Mouse (Mus musculus): ENCODE results near the gene Itprid2.

Gene Itprid2

DNA sequence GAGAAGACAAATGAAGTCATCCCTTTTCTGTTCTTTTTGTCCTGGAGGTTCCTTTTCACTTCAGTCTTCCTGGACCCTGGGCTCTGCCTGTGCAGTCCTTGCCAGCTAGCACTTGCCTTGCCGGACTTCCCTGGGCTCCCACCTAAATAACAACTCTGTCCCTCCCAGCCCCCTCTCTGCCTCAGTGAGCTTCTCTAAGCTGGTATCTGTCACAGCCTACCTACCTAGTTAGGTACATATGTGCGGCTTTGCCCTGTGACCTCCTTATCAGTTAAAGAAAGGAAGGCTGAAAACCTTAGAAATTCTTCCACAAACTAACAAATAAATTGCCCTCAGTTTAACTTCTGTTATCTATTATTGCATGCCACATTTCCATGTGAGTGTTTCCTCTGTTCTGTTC, 28.0 kb upstream of the Itprid2 start:
- no peaks in the 10 kb centered on the region for H3K4me1 ChIP-seq (replicated peaks; ENCODE audit: low read depth, low read length)
- no peaks in the 10 kb centered on the region for H3K9me3 ChIP-seq (ENCODE audit: low read length)
- no peak overlapping the region for H3K4me3 ChIP-seq (replicated peaks; ENCODE audit: low read length)
- TF ChIP-seq CTCF (conservative IDR thresholded peaks at IDR 0.05; ENCODE audit: low read length) = no peak
- no peak for TF ChIP-seq NANOG (IDR thresholded peaks at IDR 0.05; ENCODE audit: borderline replicate concordance, low read length)
- TF ChIP-seq POU5F1 (IDR thresholded peaks at IDR 0.05; ENCODE audit: borderline replicate concordance, low read length) = no peak
- H3K27me3 ChIP-seq (ENCODE audit: insufficient read depth, low read length) = no peaks in the 10 kb centered on the region
- H3K36me3 ChIP-seq (ENCODE audit: insufficient read depth, low read length) = no peaks in the 10 kb centered on the region

DNA sequence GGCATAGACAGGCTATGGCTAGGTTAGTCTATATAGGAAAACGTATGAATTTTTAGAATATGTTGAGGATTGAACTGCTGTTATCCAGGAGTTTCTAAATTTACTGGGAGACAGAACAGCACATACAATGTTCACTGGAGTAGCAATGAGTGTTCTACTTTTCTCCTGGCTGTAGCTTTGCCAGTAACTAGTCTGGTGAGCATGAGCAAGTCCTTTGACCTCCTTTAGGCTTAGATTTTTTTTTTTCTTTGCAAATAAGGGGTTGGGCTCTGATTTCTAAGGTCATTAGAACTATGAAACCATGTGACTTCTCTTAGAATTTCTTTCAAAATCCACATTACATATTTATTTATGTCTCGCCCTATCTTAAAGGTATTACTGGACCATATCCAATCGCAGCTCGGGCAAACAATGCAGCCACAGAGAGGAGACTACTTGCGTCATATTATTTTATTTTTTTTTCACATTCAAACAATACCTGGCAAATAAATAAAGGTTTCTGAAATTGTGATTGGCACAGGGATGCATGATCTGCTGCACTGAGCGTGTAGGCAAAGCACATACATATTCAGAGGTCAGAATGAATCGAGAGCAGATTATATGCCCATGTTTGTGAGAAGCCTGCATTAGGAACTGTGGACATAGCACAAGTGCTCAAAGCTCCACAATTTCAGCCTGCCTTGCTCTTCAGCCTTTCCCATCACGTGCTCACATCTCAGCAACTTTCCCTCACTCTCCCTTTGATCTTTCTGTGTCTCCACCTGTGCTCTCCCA, 26.7 kb upstream of the Itprid2 start:
- no peaks in the 10 kb centered on the region for H3K36me3 ChIP-seq (ENCODE audit: insufficient read depth, low read length)
- no peaks in the 10 kb centered on the region for H3K9me3 ChIP-seq (ENCODE audit: low read length)
- no peak overlapping the region for H3K4me3 ChIP-seq (replicated peaks; ENCODE audit: low read length)
- TF ChIP-seq NANOG (IDR thresholded peaks at IDR 0.05; ENCODE audit: borderline replicate concordance, low read length) = no peak
- H3K27me3 ChIP-seq (ENCODE audit: insufficient read depth, low read length) = no peaks in the 10 kb centered on the region
- no peaks in the 10 kb centered on the region for H3K4me1 ChIP-seq (replicated peaks; ENCODE audit: low read depth, low read length)

DNA sequence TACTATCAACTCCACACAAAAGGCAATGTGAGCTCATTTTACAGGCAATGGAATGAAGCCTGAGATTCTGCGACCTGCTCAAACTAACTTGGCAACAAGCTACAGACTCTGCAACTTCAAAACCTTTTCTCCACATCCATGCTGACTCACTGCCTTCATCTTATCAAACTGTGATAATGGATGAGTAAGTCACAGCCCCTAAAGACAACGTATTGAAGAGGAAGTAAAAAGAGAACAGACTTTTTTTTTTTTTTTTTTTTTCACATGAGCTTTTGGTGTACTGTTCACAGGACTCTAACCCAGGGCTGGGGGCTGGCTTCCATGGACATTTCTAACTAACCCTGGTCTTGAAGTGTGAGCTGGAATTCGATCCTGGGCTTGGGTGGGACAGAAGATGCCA, 24.3 kb upstream of the Itprid2 start:
- no peaks in the 10 kb centered on the region for H3K36me3 ChIP-seq (ENCODE audit: insufficient read depth, low read length)
- no peaks in the 10 kb centered on the region for H3K27me3 ChIP-seq (ENCODE audit: insufficient read depth, low read length)
- H3K9me3 ChIP-seq (ENCODE audit: low read length) = no peaks in the 10 kb centered on the region
- no peak for TF ChIP-seq POU5F1 (IDR thresholded peaks at IDR 0.05; ENCODE audit: borderline replicate concordance, low read length)
- TF ChIP-seq NANOG (IDR thresholded peaks at IDR 0.05; ENCODE audit: borderline replicate concordance, low read length) = no peak
- no peak for TF ChIP-seq CTCF (conservative IDR thresholded peaks at IDR 0.05; ENCODE audit: low read length)
- H3K4me1 ChIP-seq (replicated peaks; ENCODE audit: low read depth, low read length) = no peaks in the 10 kb centered on the region
- no peak overlapping the region for H3K4me3 ChIP-seq (replicated peaks; ENCODE audit: low read length)

DNA sequence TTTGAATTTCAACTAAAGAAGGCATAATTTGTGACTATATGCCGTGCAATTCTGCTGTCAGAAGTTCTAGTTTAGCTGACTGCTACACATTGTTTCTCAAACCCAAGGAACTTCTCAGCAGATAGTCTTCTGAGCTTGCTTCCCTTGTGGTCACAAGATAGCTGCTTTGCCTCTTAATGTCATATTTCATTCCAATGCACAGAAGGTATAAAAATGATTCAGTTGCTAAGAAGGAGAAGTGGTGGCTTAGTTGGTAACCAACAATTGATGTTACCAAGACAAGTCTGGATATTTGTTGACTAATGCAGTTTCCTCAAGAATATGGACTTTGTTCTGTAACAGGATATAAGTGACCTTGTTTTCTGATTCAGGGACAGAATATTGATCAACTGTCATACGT, 17.0 kb upstream of the Itprid2 start:
- Histone ChIP-seq H3K36me3 (ENCODE audit: insufficient read depth, low read length) (no peaks in the 10 kb centered on the region), H3K9me3 (ENCODE audit: low read length) (no peaks in the 10 kb centered on the region), H3K27me3 (ENCODE audit: insufficient read depth, low read length) (no peaks in the 10 kb centered on the region), H3K4me1 (replicated peaks; ENCODE audit: low read depth, low read length) (no peaks in the 10 kb centered on the region), H3K4me3 (replicated peaks; ENCODE audit: low read length) (no peak overlapping the region)
- no peak for TF ChIP-seq CTCF (conservative IDR thresholded peaks at IDR 0.05; ENCODE audit: low read length)
- TF ChIP-seq NANOG (IDR thresholded peaks at IDR 0.05; ENCODE audit: borderline replicate concordance, low read length) = no peak
- no peak for TF ChIP-seq POU5F1 (IDR thresholded peaks at IDR 0.05; ENCODE audit: borderline replicate concordance, low read length)

DNA sequence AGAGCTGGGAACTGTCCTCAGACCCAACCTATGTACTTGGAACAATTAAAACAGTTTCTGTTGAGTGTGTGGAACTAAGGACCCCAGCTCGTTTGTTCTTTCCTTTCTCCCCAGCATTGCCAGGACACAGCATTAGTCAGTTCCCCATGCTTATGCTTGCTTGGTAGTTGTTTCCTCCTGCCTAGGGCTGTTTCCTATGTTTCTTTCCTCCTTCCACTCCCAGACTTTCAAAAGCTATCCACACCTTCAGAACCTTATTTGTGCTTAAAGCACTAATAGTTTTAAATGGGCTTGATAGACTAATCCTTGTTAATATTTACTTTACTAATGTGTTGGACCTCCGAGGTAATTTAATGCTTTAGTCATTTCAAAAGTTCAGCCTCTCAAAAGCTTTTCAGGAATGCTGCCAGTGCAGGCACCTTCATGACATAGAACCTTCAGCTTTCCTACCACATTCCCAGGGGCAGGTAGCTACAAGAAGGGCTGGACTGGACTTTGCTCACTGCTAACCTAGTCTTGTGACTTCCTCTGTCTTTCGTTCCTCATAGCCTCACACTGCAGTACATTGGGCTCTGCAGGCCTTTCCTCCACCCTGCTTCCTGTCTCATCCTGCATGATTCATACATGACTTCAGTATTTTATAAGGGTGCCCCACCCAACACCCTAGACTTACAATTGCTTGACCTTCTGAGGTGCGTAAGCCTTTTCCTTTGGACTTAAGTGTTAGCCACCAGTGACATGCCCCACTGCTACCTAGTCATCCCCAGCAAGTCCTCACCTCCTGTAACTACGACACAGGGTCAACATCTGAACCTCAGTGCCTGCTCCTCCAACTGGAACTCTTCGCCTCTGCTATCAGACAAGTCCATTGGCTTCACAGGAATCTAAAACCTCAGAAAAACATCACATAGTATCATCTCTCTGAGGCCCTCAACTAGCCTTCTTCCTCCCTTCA, 16.3 kb upstream of the Itprid2 start:
- no peak for TF ChIP-seq POU5F1 (IDR thresholded peaks at IDR 0.05; ENCODE audit: borderline replicate concordance, low read length)
- TF ChIP-seq NANOG (IDR thresholded peaks at IDR 0.05; ENCODE audit: borderline replicate concordance, low read length) = no peak
- no peak for TF ChIP-seq CTCF (conservative IDR thresholded peaks at IDR 0.05; ENCODE audit: low read length)

DNA sequence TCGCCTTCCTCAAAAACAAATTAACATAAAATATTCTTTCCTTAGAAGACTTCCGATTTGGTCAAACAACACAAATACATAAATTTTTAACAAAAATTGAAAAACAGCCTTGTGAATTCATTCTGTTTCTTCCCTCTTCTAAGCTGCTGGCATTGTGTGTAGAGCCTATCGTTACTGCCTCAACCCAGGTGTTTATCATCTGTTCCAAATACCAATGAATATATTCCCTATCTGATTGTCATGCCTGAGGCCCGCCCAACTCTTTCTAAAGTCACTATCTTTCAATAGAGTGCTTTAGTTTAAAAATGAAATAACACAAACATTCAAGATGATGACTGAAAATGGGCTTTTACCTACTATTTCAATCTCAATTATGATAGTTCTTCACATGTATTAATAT, 11.9 kb upstream of the Itprid2 start:
- Histone ChIP-seq H3K4me3 (replicated peaks; ENCODE audit: low read length) (no peak overlapping the region), H3K36me3 (ENCODE audit: insufficient read depth, low read length) (no peaks in the 10 kb centered on the region)
- TF ChIP-seq CTCF (conservative IDR thresholded peaks at IDR 0.05; ENCODE audit: low read length) (no peak), NANOG (IDR thresholded peaks at IDR 0.05; ENCODE audit: borderline replicate concordance, low read length) (no peak), POU5F1 (IDR thresholded peaks at IDR 0.05; ENCODE audit: borderline replicate concordance, low read length) (no peak)

More for the DNA sequence above, 16.3 kb upstream of the Itprid2 start:
- Histone ChIP-seq H3K36me3 (ENCODE audit: insufficient read depth, low read length) (no peaks in the 10 kb centered on the region), H3K4me1 (replicated peaks; ENCODE audit: low read depth, low read length) (no peaks in the 10 kb centered on the region), H3K9me3 (ENCODE audit: low read length) (no peaks in the 10 kb centered on the region), H3K27me3 (ENCODE audit: insufficient read depth, low read length) (no peaks in the 10 kb centered on the region), H3K4me3 (replicated peaks; ENCODE audit: low read length) (no peak overlapping the region)

DNA sequence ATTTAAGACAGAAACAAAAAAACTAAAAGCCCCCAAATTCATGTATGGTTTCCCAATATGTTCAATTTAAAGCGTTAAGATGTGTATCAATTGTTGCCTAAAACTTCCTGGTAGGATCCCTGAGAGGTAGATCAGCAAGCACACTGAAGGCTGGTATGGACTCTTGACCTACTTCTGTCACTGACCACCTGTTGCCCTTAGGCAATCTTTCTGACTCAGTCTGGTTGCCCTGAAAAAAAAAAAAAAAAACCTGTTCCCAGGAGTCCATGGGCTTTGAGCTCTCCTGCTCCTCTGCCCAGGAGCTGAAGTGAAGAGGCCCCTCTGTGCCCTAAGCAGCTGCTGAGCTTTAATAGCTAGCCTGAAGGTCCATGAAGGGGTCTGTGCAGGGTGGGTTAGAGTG, 7.5 kb upstream of the Itprid2 start:
- TF ChIP-seq CTCF (conservative IDR thresholded peaks at IDR 0.05; ENCODE audit: low read length) (no peak), POU5F1 (IDR thresholded peaks at IDR 0.05; ENCODE audit: borderline replicate concordance, low read length) (no peak), NANOG (IDR thresholded peaks at IDR 0.05; ENCODE audit: borderline replicate concordance, low read length) (no peak)
- Histone ChIP-seq H3K9me3 (ENCODE audit: low read length) (no peaks in the 10 kb centered on the region), H3K4me1 (replicated peaks; ENCODE audit: low read depth, low read length) (no peaks in the 10 kb centered on the region), H3K36me3 (ENCODE audit: insufficient read depth, low read length) (no peaks in the 10 kb centered on the region), H3K27me3 (ENCODE audit: insufficient read depth, low read length) (no peaks in the 10 kb centered on the region), H3K4me3 (replicated peaks; ENCODE audit: low read length) (no peak overlapping the region)

More for the DNA sequence above, 11.9 kb upstream of the Itprid2 start:
- Histone ChIP-seq H3K4me1 (replicated peaks; ENCODE audit: low read depth, low read length) (no peaks in the 10 kb centered on the region), H3K27me3 (ENCODE audit: insufficient read depth, low read length) (no peaks in the 10 kb centered on the region), H3K9me3 (ENCODE audit: low read length) (no peaks in the 10 kb centered on the region)

DNA sequence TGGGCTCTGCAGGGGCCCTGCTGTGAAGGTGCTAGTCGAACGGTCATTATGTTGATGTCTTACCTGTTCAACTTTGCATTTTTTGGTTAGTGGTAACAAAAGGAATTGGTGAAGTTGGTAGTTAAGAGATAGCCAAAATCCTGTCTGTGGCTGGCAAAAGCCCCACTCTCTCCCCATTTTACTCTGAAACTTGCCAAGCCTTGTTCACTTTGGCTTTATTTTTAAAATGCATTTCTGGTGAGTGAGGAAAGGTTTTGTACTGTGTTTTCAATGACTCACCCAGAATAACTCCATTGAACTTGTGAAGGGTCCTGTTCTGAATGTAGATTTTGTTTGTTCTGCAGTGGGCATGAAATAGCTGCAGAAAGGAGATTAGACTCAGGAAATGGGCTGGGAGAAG, 4.9 kb upstream of the Itprid2 start:
- peaks cover 5% of the 10 kb centered on the region; the same call in 1 of the 2 replicates for H3K4me1 ChIP-seq (replicated peaks; ENCODE audit: low read depth, low read length)
- TF ChIP-seq POU5F1 (IDR thresholded peaks at IDR 0.05; ENCODE audit: borderline replicate concordance, low read length) = no peak
- no peak for TF ChIP-seq NANOG (IDR thresholded peaks at IDR 0.05; ENCODE audit: borderline replicate concordance, low read length)
- TF ChIP-seq CTCF (conservative IDR thresholded peaks at IDR 0.05; ENCODE audit: low read length) = no peak
- H3K4me3 ChIP-seq (replicated peaks; ENCODE audit: low read length) = no peak overlapping the region
- no peaks in the 10 kb centered on the region for H3K27me3 ChIP-seq (ENCODE audit: insufficient read depth, low read length)
- H3K36me3 ChIP-seq (ENCODE audit: insufficient read depth, low read length) = no peaks in the 10 kb centered on the region
- H3K9me3 ChIP-seq (ENCODE audit: low read length) = no peaks in the 10 kb centered on the region
